Mouse (Mus musculus) v-Abl transformed pro-B cells (cell line): ENCODE data around the gene Izumo4.

Experiments
- in situ Hi-C, 2 experiments: fragments of 400-800 bp; cut with MboI; formaldehyde crosslinking; loops; one replicate each; pipeline ENCODE4 v1.15.1; 2025; ENCODE audit not compliant: unreplicated experiment in 2 of 2

Gene Izumo4

DNA sequence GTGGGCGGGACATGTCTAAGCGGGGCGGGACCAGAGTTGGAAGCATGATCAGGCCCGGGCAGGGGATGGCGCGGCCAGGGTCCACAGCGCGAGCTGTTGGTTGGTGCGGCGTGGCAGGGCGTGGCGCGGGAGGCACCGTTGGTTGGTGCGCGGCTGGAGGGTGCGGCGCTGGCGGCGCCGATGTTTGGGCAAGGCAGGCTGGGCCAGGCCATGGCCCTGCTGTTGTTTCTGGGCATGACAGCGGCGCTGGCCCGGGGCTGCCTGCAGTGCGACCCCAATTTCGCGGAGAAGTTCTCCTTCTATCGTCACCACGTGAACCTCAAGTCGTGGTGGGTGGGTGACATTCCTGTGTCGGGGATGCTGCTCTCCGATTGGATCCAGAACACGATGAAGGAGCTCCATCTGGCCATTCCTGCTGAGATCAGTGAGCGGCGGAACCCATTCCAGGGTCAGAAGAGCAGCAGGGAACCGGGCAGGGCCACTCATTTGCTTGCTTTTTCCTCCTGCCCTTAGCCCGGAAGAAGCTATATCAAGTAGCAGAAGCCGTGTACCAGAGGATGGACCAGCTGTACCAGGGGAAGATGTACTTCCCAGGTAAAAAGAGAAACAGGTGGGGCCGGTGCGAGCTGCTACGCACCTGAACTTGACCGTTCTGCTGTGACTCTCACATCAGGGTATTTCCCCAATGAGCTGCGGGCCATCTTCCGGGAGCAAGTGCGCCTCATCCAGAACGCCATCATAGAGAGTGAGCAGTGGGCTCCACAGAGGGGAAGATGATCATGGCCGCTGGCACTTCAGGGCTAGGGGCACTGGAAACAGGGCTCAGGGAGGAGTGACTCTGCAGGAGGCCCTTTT is 779 bp downstream of the Izumo4 start:
- in situ Hi-C loops: no loop called here

DNA sequence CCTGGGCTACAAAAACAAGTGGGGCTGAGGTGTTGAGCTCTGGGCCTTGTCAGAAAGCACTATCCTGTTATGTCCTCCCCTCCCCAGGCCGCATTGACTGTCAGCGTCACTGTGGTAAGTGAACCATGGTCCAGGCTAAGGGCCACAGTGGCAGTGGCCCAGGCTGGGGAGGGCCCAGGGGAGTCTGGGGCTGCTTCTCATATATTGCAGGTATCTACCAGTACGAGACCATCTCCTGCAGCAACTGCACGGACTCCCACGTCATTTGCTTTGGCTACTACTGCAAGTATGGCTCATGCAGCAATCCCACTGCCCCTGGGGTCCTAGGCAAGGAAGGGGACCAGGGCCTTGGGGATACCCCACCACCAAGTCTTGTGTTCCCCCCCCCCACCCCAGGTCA is 1.7 kb downstream of the Izumo4 start:
- in situ Hi-C loops: no loop called here

DNA sequence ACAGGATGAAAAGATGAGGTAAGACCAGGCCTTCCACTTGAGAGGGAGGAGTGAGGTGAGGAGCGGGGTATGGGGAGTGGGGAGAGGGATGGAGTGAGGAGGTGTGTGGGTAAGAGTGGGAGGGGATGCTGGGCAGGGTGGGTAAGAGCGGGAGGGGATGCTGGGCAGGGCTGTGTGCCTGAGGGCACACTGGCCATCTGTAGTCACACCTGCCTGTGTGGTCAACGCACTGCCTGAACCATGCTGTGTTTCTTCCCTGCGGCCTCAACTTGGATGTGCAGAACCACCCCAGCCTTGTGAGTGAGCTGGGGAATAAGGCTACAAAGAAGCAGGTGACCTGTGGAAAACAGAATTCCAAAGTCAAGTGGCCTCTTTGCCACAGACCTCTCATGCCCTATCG is 2.4 kb downstream of the Izumo4 start:
- in situ Hi-C loops: no loop called here

DNA sequence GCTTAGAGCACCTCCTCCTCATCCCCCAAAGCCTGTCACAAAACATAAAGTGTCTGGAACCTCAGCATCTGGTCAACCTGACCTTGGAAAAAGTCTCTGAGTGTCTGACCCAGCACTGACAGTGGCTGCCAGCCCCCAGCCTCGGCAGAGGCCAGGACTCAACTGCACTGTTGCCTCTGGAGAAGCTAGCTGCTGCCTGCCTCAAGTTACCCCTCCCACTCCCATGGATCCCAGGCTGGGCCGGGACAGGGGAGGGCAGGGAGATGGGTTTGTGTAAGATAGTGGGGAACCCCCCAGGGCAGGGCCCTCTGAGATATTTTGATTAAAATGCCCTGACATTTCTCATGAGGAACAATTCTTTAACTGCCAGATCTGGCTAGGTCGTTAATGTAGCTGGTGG is 3.0 kb downstream of the Izumo4 start:
- in situ Hi-C loops: no loop called here

DNA sequence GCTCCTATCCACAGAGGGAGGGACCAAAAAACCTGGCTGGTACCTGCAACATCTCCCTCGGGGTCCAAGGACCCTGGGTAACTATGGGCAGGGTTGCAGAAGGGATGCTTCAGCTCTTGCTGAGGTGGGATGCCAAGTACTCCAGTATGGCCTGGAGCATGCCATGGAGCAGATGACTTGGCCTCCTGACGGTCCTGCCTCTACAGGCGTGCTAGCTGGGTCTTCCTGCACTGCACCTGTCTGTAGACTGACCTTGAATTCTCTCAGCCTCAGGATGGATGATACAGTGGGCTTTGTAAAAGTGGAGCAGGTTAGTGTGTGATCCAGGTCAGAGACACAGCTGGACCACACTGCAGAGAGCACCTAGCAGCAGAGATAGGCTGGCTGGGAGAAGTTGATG is 3.5 kb downstream of the Izumo4 start:
- in situ Hi-C loops: no loop called here

DNA sequence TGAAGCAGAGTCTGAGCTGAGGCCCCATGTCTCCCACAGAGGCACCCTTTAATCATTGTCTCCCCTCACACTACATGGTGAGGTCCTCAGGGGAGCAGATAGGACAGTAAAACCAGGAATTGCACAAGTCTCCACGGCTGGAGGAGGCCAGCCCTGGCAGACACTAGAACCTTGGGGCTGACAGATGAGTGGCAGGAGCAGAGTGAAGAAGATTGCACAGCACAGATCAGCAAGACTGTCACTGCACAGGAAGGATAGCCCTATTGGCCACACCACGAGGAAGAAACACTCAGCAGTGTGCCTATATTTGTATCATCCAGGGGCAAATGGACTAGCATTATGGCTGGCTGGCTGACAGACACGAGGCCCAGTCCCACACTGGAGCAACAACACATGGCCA is 8.8 kb downstream of the Izumo4 start:
- in situ Hi-C loops: no loop called here

DNA sequence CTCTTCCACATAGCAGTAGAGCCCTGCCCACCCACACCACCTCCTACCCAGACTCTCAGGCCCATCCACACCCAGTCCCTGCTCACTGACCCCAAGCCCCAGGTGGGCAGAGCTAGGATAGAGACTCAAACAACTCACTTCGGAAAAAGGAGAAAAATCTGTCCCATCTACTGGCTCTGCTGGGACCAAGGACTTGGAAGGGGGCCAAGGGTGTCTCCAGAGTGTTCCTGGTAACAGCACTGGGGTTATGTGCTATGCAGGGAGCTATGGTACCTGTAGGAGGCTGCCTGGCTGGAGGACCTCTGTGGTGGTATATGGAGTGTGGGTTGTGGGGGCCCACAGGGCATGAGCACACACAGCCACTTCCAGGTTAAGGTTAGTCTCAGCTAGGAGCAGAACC is 15.3 kb downstream of the Izumo4 start:
- in situ Hi-C loops: no loop called here

DNA sequence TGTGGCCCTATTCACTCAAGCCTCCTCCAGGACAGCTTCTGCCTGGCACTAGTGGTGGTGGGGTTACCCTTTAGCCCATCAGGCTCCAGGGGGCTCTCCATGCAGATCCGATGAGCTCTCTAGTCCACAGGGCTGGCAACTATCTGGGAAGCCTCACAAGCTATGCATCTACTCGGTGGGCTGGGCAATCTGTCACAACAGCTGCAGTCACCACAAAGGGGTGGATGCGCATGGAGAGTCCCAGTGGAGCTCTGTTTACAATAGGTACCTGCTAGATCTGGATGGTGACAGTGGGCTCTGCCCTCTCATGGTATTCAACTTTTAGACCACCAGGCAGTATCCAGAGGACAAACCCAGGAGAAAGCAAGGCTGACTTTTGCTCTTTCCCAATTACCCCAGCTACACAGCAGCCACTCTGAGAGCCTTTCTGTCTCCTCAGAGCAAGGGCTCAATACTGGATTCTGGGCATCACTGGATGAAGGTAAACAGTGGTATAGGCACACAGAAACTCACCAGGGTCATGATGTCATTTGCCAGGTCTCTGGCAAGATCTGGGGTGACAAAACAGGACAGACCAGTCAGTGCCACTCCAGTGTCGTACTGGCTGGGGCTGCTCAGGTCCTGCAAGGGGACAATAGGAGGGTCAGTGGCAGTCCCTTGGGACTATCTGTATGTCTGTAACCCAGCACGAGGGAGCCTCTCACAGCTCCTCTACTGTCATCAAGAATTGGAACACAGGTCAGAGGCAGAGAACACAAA is 25.6 kb downstream of the Izumo4 start:
- in situ Hi-C loops: no loop called here

DNA sequence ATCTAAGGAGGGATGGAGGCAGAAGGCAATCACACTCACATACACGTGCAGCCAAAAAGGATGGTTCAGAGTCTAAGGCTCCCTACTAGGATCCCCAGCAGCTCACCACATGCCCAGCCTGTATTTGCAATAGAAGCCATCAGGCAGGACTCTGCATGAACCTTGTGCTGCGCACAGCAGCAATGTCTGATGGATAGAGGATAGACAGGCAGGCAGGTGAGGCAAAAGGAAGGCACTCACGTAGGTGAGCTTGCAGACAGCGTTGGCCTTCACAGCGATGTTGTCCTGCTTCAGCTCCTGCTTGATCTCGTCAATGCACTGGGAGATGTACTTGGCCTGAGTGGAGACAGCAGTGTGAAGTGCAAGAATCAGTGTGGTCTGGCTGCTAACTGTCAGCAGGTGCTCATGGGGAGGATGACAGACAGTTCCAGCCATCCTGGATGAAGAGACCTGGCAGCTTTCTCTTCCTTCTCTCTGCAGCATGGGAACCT is 30.7 kb downstream of the Izumo4 start:
- in situ Hi-C loops: no loop called here

DNA sequence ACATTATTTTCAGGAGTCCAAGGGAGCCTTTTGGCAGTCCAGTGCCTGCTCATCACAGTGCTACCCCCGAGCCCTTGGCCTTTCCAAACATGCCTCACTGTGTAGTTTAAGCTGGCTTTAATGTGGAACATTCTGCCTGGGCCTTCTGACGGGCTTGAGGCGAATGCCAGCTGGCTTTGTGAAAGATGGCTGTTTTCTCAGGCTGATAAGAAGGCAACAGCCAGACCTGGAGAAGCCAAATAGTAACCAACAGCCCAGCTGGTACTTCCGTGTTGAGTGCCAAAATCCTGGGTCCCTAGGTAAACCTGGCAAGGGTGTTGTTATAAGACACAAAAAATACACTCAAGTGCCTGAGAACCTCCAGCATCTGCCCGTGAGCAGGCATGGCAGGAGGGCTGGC is 34.7 kb downstream of the Izumo4 start:
- in situ Hi-C loops: no loop called here

DNA sequence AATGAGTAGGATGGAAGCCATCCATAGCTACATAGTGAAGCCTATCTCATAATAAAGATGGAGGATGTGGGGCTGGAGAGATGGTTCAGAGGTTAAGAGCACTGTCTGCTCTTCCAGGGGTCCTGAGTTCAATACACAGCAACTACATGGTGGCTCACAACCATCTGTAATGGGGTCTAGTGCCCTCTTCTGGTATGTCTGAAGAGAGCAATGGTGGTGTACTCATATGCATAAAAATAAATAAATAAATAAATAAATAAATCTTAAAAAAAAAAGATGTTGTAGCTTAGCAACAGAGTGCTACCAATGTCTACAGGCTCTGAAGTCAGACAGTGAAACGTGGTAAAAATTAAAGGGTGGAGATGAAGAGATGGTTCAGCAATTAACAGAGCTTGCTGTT is 36.7 kb downstream of the Izumo4 start:
- in situ Hi-C loops: no loop called here

DNA sequence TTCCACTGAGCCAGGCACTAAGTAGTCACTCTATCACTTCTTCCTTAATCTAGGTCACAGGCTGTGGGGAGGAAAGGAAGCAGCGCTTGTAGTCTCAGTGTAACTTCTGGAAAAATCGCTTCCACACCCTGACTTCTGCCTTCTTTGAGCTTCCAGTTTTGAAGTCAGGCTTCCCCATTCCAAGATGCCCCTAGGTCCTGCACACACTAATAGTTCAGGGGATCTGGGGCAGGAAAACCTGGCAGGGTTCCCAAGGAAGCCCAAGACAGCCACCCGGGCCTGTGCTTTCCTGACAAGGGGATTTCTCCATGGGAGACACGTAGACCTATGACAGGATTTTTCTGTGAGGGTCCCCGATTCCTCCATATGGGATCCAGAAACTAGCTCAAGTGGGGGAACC is 39.2 kb downstream of the Izumo4 start:
- in situ Hi-C loops: loop anchor here in 1 of 2 experiments (10.0 kb wide), 1 partner anchor 166 kb away; the partner anchor contains the start of gene Klf16

DNA sequence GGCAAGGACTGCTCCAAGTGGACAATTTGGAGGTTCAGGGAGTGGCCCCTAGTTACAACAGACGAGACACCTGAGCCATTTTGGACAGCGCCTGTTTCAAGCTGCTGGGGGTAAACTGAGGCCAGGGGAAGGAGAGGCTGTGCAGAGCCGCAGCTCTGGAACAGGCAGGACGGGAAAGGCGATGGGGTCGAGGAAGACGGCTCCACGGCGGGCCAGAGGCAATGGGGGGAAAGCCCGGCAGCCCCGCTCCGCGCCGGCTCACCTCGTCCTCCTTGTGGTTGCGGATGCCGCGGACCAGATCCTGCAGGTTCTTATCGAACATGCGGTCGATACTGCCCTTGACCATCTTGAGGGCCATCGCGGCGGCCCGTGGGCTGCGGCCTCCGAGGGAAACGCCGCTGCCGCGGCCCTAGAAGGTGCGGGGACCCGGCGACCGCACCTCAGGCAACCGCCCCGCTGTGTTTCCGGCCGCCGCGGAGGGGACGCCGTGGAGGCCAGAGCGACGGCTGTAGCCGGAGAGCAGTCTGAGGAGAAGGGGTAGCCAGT is 39.7 kb downstream of the Izumo4 start:
- in situ Hi-C loops: loop anchor here in 1 of 2 experiments (10.0 kb wide), 1 partner anchor 167 kb away; the partner anchor contains the start of gene Klf16

DNA sequence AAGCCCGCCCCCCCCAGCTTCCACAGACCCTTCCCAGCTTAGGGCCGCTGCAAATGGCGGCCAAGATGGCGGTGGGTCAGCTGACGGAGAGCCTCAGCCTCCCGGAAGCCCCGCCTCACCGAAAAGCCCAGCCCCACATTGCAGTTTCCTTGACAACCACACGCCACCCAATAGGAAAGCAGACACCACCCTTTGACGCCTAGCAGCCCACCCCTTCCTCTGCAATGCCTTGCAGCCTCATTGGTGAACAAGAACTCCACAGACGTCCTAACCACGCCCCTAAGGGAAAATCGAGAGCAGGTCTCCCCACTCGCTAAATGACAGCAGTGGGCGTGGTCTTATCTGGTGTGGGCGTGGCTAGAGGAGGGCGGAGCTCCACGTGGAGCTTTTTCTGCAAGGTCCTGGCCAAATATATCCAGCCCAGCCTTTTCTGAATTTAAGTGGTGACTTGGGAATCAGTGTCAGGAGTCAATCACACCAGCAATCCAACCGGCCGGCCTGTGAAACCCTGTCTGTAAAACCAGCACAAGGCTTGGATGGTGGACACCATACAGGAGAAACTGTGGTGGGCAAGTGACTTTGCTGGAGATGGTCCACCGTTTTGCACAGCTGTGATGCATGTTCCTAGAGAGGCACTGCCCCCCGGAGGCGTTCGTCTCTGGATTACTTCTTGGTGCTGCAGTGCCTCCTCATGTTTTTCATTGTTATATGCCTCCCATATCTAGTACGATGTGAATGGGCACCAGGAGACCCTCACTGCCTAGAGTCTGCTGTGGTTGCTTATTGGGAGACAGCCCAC is 40.4 kb downstream of the Izumo4 start, which contains the start of gene Ap3d1:
Gene Ap3d1, minus strand, starts transcription at position 85 of the 799 bp plus-strand sequence.
- in situ Hi-C loops: loop anchor here in 1 of 2 experiments (10.0 kb wide), 1 partner anchor 168 kb away; the partner anchor contains the start of gene Klf16

DNA sequence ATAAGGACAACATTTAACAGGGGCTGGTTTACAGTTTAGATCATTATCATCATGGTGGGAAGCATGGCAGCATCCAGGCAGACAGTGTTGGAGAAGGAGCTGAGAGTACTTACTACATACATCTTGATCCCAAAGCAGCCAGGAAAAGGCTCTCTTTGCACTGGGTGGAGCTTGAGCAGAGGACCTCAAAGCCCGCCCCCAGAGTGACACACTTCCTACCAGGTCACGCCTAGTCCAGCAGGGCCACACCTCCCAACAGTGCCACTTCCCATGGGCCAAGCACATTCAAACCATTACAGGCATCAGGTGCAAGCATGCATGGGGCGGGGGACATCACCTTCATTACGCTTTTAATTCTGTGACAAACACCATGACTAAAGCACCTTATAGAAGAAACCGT is 42.3 kb downstream of the Izumo4 start:
- in situ Hi-C loops: loop anchor here in 1 of 2 experiments (10.0 kb wide), 1 partner anchor 169 kb away; the partner anchor contains the start of gene Klf16

DNA sequence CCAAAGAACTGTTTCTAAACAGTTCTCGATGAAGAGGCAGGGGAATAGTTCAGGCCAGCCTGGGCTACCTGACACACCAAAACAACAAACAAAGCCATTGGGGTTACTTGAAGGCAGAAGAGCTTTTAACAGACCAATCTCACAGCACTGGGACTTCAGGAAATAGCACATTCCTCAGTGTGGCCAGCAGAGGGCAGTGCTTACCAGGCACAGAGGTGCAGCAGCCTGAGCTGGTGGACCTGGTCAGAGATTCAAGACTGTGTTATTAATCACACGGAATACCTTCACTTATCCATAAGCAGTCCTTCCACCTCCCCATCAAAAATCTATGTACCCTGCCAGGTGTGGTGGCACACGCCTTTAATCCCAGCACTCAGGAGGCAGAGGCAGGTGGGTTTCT is 45.4 kb downstream of the Izumo4 start:
- in situ Hi-C loops: loop anchor here (5.0 to 10.0 kb wide), 5 partner anchors 75 to 245 kb away; partner anchors contain the start of gene Klf16 (in 1 of the 2)

DNA sequence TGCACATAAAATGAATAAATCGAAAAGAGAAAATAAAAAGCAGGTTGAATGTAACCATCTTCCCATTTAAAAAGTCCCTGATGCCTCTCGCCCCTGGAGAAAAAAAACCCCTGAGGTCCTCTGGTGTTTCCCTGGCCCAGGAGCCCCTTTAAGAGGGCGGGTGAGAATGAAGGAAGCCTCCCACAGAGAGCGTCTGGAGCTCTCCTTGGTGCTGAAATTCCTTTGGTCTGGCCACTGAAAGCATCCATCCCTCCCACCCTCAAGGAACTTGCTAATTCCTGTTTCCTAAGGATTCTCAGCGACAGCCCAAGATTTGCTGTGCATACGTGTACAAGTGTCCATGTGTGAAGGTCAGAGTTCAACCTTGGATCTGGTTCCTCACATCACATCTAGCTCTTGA is 46.6 kb downstream of the Izumo4 start:
- in situ Hi-C loops: loop anchor here (5.0 to 10.0 kb wide), 5 partner anchors 74 to 244 kb away; partner anchors contain the start of gene Klf16 (in 1 of the 2)

DNA sequence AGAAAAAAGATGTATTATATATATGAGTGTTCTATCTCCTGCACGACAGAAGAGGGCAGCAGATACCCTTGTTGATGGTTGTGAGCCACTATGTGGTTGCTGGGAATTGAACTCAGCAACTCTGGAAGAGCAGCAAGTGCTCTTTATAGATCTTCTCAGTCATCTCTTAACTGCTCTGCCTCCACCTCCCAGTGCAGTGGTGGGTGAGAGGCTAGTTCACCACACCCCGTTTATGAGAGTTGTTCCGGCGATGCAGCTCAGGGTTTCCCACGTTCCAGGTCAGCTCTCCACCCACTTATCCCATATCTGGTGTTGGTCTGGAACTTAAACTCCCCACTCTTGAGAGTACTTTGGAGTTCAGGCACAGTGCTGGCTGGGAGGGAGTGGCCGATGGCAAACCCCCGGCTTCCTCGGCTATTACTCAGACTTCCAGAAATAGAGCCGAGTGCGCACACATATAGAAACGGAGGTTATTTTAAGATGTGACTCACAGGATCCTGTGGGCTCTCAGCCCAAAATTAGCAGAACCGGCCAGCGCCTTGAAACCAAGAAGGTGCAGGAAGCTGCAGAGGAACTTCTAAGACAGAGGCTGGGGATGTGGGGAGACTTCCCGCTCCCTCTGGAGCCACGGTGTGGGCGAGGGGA is 49.3 kb downstream of the Izumo4 start:
- in situ Hi-C loops: no loop called here

DNA sequence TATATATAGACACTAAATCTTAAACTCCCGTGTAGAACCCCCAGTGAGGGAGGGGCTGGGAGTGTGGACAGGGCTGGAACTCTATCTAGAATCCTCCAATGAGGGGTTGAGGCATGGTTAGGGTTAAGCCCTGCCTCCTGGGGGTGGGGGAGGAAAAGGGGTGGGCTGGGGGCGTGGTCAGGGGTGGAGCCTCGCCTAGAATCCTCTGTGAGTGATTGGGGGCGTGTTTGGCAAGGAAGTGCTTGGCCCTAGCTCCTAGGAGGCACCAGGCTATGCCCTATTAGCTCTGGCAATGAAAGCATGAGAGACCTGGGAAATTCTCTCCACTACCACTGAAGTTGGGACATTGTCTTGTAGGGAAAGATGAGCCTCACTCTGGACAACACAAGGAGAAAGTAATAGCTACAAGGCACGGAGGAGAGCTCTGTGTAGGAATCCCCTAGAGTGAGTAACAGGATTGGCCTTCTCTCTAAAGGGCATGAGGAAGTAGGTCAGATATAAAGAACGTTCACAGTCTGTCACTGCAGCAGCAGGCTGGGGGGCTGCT is 50.2 kb downstream of the Izumo4 start:
- in situ Hi-C loops: no loop called here
